Mouse (Mus musculus) embryonic fibroblast, embryonic 13.5 days (primary cell): ENCODE measurements around the gene Mgat5.

Experiments used
- CTCF ChIP-seq: IDR thresholded peaks from 2 replicates; pipeline ENCODE4 v1.5.1; 2011; ENCODE audit warnings: mild to moderate bottlenecking, control low read depth, low read length, moderate library complexity, borderline replicate concordance; ENCODE audit not compliant: insufficient read depth
- POLR2A ChIP-seq: IDR thresholded peaks from 2 replicates; pipeline ENCODE4 v1.6.1; 2011; ENCODE audit warnings: low read depth, mild to moderate bottlenecking, control low read depth, low read length, moderate library complexity

DNA sequence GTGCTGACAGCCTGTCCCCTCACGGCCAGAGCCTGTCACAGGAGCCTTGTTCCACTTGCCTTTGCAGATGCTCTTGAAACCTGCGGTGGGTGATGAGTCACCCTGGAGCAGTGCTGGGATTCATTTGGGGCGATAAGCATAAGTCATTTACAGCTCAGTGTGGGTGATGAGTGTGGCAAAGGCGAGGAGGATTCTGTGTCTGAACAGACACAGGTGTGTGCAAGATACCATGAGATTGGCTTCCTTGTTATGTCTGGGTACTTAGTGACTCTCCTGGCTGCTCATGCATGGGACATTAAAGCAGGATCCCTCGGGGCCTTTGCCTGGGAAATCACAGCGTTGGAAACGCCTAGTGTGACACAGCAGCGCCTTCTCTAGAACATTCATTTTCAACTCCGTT lies 256.2 kb downstream of the Mgat5 start:
- no peak for TF ChIP-seq CTCF
- no peak for TF ChIP-seq POLR2A
